ENCODE assay signal across 10 mouse cellular contexts in genomic region chr10:99430669-99431561, GRCm38 (mm10).
DNase-seq lines count a peak whose midpoint lies in the region; ATAC-seq and TF ChIP-seq lines count a peak whose summit lies in the region.
"Had no signal": no experiment of that assay in that cellular context is flagged by ENCODE, and none has a peak within 500 bp of the region (broad histone marks: within the 10 kb centered on the region; RNA-seq: fewer than 3 reads in every experiment).

No protein-coding gene starts in this region.

- H3K4me1 ChIP-seq in lung, adult 2 months (ENCODE audit: control insufficient read depth, insufficient read depth, low read length) = no peaks in the 10 kb centered on the region; the same call in 1 of the 2 replicates
- peaks cover 4% of the 10 kb centered on the region; the same call in 1 of the 2 replicates for H3K4me1 ChIP-seq in liver, embryonic 12.5 days

- H3K4me3 ChIP-seq in lung, adult 2 months (replicated peaks; ENCODE audit: extremely low read depth, low read depth, low read length) = no peak overlapping the region
- H3K4me3 ChIP-seq in liver, embryonic 12.5 days = no peak overlapping the region
- H3K4me3 ChIP-seq: midbrain, embryonic 12.5 days had no signal

- H3K27me3 ChIP-seq in liver, embryonic 12.5 days (replicated peaks) = no peaks in the 10 kb centered on the region
- H3K27me3 ChIP-seq: midbrain, embryonic 12.5 days had no signal

- no peak overlapping the region for H3K9ac ChIP-seq in liver, embryonic 12.5 days
- H3K9ac ChIP-seq: midbrain, embryonic 12.5 days had no signal

- no peaks in the 10 kb centered on the region for H3K9me3 ChIP-seq in liver, embryonic 12.5 days (replicated peaks)
- H3K9me3 ChIP-seq: midbrain, embryonic 12.5 days had no signal

- no peak for TF ChIP-seq POLR2A in lung, adult 2 months (IDR thresholded peaks at IDR 0.05; ENCODE audit: borderline replicate concordance, extremely low read depth, low read depth, low read length)

- peak; percentile 15 to 48 for DNase-seq in cerebellum, postnatal 14 days
- DNase-seq in cerebellum, adult 11-12 months = no peak
- DNase-seq in lung, adult 18-20 months = peak; percentile 46 to 55
- DNase-seq in lung, adult 2 months = no peak
- no peak for DNase-seq in T-cell, adult 2 months (ENCODE audit: low spot score)
- DNase-seq in adrenal gland, adult (ENCODE audit: inconsistent age in 2 of 2, low spot score in 1 of 2) = no peak
- DNase-seq: right cerebral cortex, postnatal 25 days had no signal

- no peak for TF ChIP-seq CTCF in lung, adult 2 months (IDR thresholded peaks at IDR 0.05; ENCODE audit: insufficient read depth, low read length)

- H3K27ac ChIP-seq in liver, embryonic 12.5 days = no peak overlapping the region
- H3K27ac ChIP-seq: midbrain, embryonic 12.5 days had no signal

- peak overlapping the region; percentile 30 for H3K4me2 ChIP-seq in liver, embryonic 12.5 days
- H3K4me2 ChIP-seq: midbrain, embryonic 12.5 days had no signal

- WGBS in lung, adult 2 months = 52% methylated on average over 16 of the region's 16 CpGs
- WGBS in liver, embryonic 12.5 days (ENCODE audit: insufficient replicate concordance) = 22% methylated on average over 16 of the region's 16 CpGs

- peak; percentile 61; the same call in 1 of the 2 replicates for ATAC-seq in liver, embryonic 12.5 days
- ATAC-seq in neutrophil, adult 5-6 weeks (ENCODE audit: extremely low read depth, insufficient number of reproducible peaks, low FRiP score, poor library complexity, severe bottlenecking) = peak; percentile 98

- H3K36me3 ChIP-seq in liver, embryonic 12.5 days = no peaks in the 10 kb centered on the region
- H3K36me3 ChIP-seq: midbrain, embryonic 12.5 days had no signal

Comparison
In these comparisons a context has a peak if more than half of its experiments do, and no peak if none do; other contexts are left out.
1. DNase-seq: peak in cerebellum, postnatal 14 days (2 of 2) and lung, adult 18-20 months (2 of 2); none in cerebellum, adult 11-12 months (single experiment), lung, adult 2 months (single experiment), T-cell, adult 2 months (single experiment) and adrenal gland, adult (0 of 2).